Mouse (Mus musculus): ENCODE results near the gene Slit1. TPM values are rescaled to one million over a fixed set of nuclear protein-coding genes. Genes with fewer than 3 reads are reported as not detected.
A peak's percentile ranks its signal among the peaks of the same experiment; 100 is the strongest.

Gene Slit1
- polyA plus RNA-seq, 1 experiment from 2014 or later = 14.8 TPM

- no peak overlapping the region for H3K4me3 ChIP-seq
- no peaks in the 10 kb centered on the region for H3K36me3 ChIP-seq
- no peak overlapping the region for H3K4me2 ChIP-seq (replicated peaks)
- H3K9me3 ChIP-seq = no peaks in the 10 kb centered on the region
- WGBS = 96% methylated on average over 1 of the region's 1 CpGs
- no peak for ATAC-seq (ENCODE audit: low FRiP score, low read depth)
- peaks cover 24% of the 10 kb centered on the region for H3K4me1 ChIP-seq
- H3K27ac ChIP-seq (replicated peaks) = no peak overlapping the region
- H3K27me3 ChIP-seq = peaks cover 14% of the 10 kb centered on the region
- H3K9ac ChIP-seq (replicated peaks) = no peak overlapping the region
Observed at GRCm38 (mm10) chr19:41683951-41684350, 59.5 kb downstream of the Slit1 start.

- Histone ChIP-seq H3K27me3 (peaks cover 26% of the 10 kb centered on the region), H3K4me1 (peaks cover 32% of the 10 kb centered on the region), H3K4me3 (no peak overlapping the region), H3K9ac (replicated peaks) (no peak overlapping the region), H3K4me2 (replicated peaks) (no peak overlapping the region), H3K9me3 (no peaks in the 10 kb centered on the region), H3K27ac (replicated peaks) (no peak overlapping the region), H3K36me3 (no peaks in the 10 kb centered on the region)
- 82% methylated on average over 1 of the region's 1 CpGs for WGBS
- no peak for ATAC-seq (ENCODE audit: low FRiP score, low read depth)
Observed at GRCm38 (mm10) chr19:41680267-41680666, 63.2 kb downstream of the Slit1 start.

- peak; percentile 53; the same call in 1 of the 2 replicates for ATAC-seq (ENCODE audit: low FRiP score, low read depth)
- no peak overlapping the region for H3K9ac ChIP-seq (replicated peaks)
- H3K4me3 ChIP-seq = no peak overlapping the region
- peaks cover 39% of the 10 kb centered on the region for H3K4me1 ChIP-seq
- peaks cover 19% of the 10 kb centered on the region; the same call in 1 of the 2 replicates for H3K27me3 ChIP-seq
- peak overlapping the region; percentile 39; the same call in 1 of the 2 replicates for H3K27ac ChIP-seq (replicated peaks)
- H3K9me3 ChIP-seq = no peaks in the 10 kb centered on the region
- no peaks in the 10 kb centered on the region for H3K36me3 ChIP-seq
- WGBS = 13% methylated on average over 15 of the region's 15 CpGs
- peak overlapping the region; percentile 19 for H3K4me2 ChIP-seq (replicated peaks)
Observed at GRCm38 (mm10) chr19:41679028-41679427, 64.4 kb downstream of the Slit1 start.

- H3K4me1 ChIP-seq = peaks cover 51% of the 10 kb centered on the region
- H3K36me3 ChIP-seq = no peaks in the 10 kb centered on the region
- 75% methylated on average over 4 of the region's 4 CpGs for WGBS
- H3K9ac ChIP-seq (replicated peaks) = no peak overlapping the region
- no peaks in the 10 kb centered on the region for H3K9me3 ChIP-seq
- H3K27ac ChIP-seq (replicated peaks) = no peak overlapping the region
- no peak for ATAC-seq (ENCODE audit: low FRiP score, low read depth)
- H3K4me3 ChIP-seq = no peak overlapping the region
- H3K27me3 ChIP-seq = peaks cover 19% of the 10 kb centered on the region; the same call in 1 of the 2 replicates
- no peak overlapping the region for H3K4me2 ChIP-seq (replicated peaks)
Observed at GRCm38 (mm10) chr19:41677575-41677974, 65.9 kb downstream of the Slit1 start.

GRCm38 (mm10) chr19:41675583-41675982 lies 67.9 kb downstream of the Slit1 start:
- Histone ChIP-seq H3K36me3 (no peaks in the 10 kb centered on the region), H3K9ac (replicated peaks) (no peak overlapping the region), H3K27me3 (peaks cover 19% of the 10 kb centered on the region; the same call in 1 of the 2 replicates), H3K9me3 (no peaks in the 10 kb centered on the region), H3K4me1 (peaks cover 69% of the 10 kb centered on the region), H3K27ac (replicated peaks) (peak overlapping the region; percentile 66), H3K4me2 (replicated peaks) (no peak overlapping the region), H3K4me3 (no peak overlapping the region)
- no peak for ATAC-seq (ENCODE audit: low FRiP score, low read depth)
- 61% methylated on average over 8 of the region's 8 CpGs for WGBS

GRCm38 (mm10) chr19:41674366-41674765 lies 69.1 kb downstream of the Slit1 start:
- no peak overlapping the region for H3K27ac ChIP-seq (replicated peaks)
- no peak for ATAC-seq (ENCODE audit: low FRiP score, low read depth)

GRCm38 (mm10) chr19:41672836-41673235 lies 70.6 kb downstream of the Slit1 start:
- H3K27ac ChIP-seq (replicated peaks) = peak overlapping the region; percentile 72

More at GRCm38 (mm10) chr19:41674366-41674765, 69.1 kb downstream of the Slit1 start:
- Histone ChIP-seq H3K4me1 (peaks cover 75% of the 10 kb centered on the region), H3K9ac (replicated peaks) (no peak overlapping the region), H3K4me3 (no peak overlapping the region), H3K4me2 (replicated peaks) (no peak overlapping the region), H3K36me3 (no peaks in the 10 kb centered on the region), H3K27me3 (peaks cover 12% of the 10 kb centered on the region; the same call in 1 of the 2 replicates), H3K9me3 (no peaks in the 10 kb centered on the region)
- 77% methylated on average over 4 of the region's 4 CpGs for WGBS

GRCm38 (mm10) chr19:41670931-41671330 lies 72.5 kb downstream of the Slit1 start:
- WGBS = 32% methylated on average over 7 of the region's 7 CpGs
- Histone ChIP-seq H3K4me3 (no peak overlapping the region), H3K9ac (replicated peaks) (no peak overlapping the region), H3K4me2 (replicated peaks) (no peak overlapping the region), H3K4me1 (peaks cover 61% of the 10 kb centered on the region), H3K27me3 (peaks cover 22% of the 10 kb centered on the region), H3K36me3 (no peaks in the 10 kb centered on the region), H3K9me3 (no peaks in the 10 kb centered on the region), H3K27ac (replicated peaks) (peak overlapping the region; percentile 44; the same call in 1 of the 2 replicates)
- ATAC-seq (ENCODE audit: low FRiP score, low read depth) = no peak

More at GRCm38 (mm10) chr19:41672836-41673235, 70.6 kb downstream of the Slit1 start:
- 34% methylated on average over 4 of the region's 4 CpGs for WGBS
- H3K4me3 ChIP-seq = no peak overlapping the region
- H3K9me3 ChIP-seq = no peaks in the 10 kb centered on the region
- peaks cover 70% of the 10 kb centered on the region for H3K4me1 ChIP-seq
- H3K36me3 ChIP-seq = no peaks in the 10 kb centered on the region
- no peak overlapping the region for H3K9ac ChIP-seq (replicated peaks)
- no peak overlapping the region for H3K4me2 ChIP-seq (replicated peaks)
- peaks cover 20% of the 10 kb centered on the region for H3K27me3 ChIP-seq
- peak; percentile 38; the same call in 1 of the 2 replicates for ATAC-seq (ENCODE audit: low FRiP score, low read depth)

- H3K27me3 ChIP-seq = peaks cover 27% of the 10 kb centered on the region
- no peak for ATAC-seq (ENCODE audit: low FRiP score, low read depth)
Observed at GRCm38 (mm10) chr19:41670473-41670872, 73.0 kb downstream of the Slit1 start.

GRCm38 (mm10) chr19:41669747-41670342 lies 73.6 kb downstream of the Slit1 start:
- Histone ChIP-seq H3K9ac (replicated peaks) (peak overlapping the region; percentile 43; the same call in 1 of the 2 replicates), H3K27me3 (peaks cover 33% of the 10 kb centered on the region), H3K4me3 (no peak overlapping the region), H3K9me3 (no peaks in the 10 kb centered on the region), H3K27ac (replicated peaks) (peak overlapping the region; percentile 73), H3K36me3 (no peaks in the 10 kb centered on the region), H3K4me2 (replicated peaks) (peak overlapping the region; percentile 23), H3K4me1 (peaks cover 58% of the 10 kb centered on the region)
- WGBS = 12% methylated on average over 12 of the region's 12 CpGs
- peak; percentile 45 for ATAC-seq (ENCODE audit: low FRiP score, low read depth)

More at GRCm38 (mm10) chr19:41670473-41670872, 73.0 kb downstream of the Slit1 start:
- Histone ChIP-seq H3K4me1 (peaks cover 57% of the 10 kb centered on the region), H3K36me3 (no peaks in the 10 kb centered on the region), H3K4me3 (no peak overlapping the region), H3K4me2 (replicated peaks) (no peak overlapping the region), H3K9ac (replicated peaks) (no peak overlapping the region), H3K27ac (replicated peaks) (peak overlapping the region; percentile 73), H3K9me3 (no peaks in the 10 kb centered on the region)
- WGBS = 12% methylated on average over 5 of the region's 5 CpGs

- H3K27me3 ChIP-seq = peaks cover 44% of the 10 kb centered on the region
- no peak overlapping the region for H3K4me2 ChIP-seq (replicated peaks)
- 54% methylated on average over 6 of the region's 6 CpGs for WGBS
- H3K9ac ChIP-seq (replicated peaks) = no peak overlapping the region
- H3K36me3 ChIP-seq = no peaks in the 10 kb centered on the region
- H3K4me3 ChIP-seq = no peak overlapping the region
- H3K9me3 ChIP-seq = no peaks in the 10 kb centered on the region
- ATAC-seq (ENCODE audit: low FRiP score, low read depth) = no peak
- H3K27ac ChIP-seq (replicated peaks) = no peak overlapping the region
- peaks cover 64% of the 10 kb centered on the region for H3K4me1 ChIP-seq
Observed at GRCm38 (mm10) chr19:41667591-41667990, 75.9 kb downstream of the Slit1 start.

- Histone ChIP-seq H3K4me1 (peaks cover 53% of the 10 kb centered on the region), H3K4me3 (no peak overlapping the region), H3K27me3 (peaks cover 56% of the 10 kb centered on the region), H3K4me2 (replicated peaks) (no peak overlapping the region), H3K9me3 (no peaks in the 10 kb centered on the region), H3K27ac (replicated peaks) (no peak overlapping the region), H3K9ac (replicated peaks) (no peak overlapping the region), H3K36me3 (no peaks in the 10 kb centered on the region)
- 70% methylated on average over 4 of the region's 4 CpGs for WGBS
- no peak for ATAC-seq (ENCODE audit: low FRiP score, low read depth)
Observed at GRCm38 (mm10) chr19:41665941-41666340, 77.5 kb downstream of the Slit1 start.

Data from midbrain, embryonic 12.5 days (tissue).